Mouse (Mus musculus) bone marrow, adult 2 months (tissue): ENCODE measurements around the gene Kynu.

Experiments used
- CTCF ChIP-seq: fragments of 200-500 bp; IDR thresholded peaks from 2 replicates; pipeline ENCODE4 v1.5.1; 2011; ENCODE audit warnings: low read length, control low read depth; ENCODE audit not compliant: control insufficient read depth, insufficient read depth
- POLR2A ChIP-seq: fragments of 200-500 bp; IDR thresholded peaks from 2 replicates; pipeline ENCODE4 v1.6.1; 2011; ENCODE audit warnings: low read depth, mild to moderate bottlenecking, control low read depth, low read length, borderline replicate concordance; ENCODE audit not compliant: control insufficient read depth

- no peak for TF ChIP-seq POLR2A
- no peak for TF ChIP-seq CTCF
Observed at GRCm38 (mm10) chr2:43542615-43543014, 12.5 kb upstream of the Kynu start.
